Mouse (Mus musculus) lung, postnatal 0 days (tissue): Measurements from ENCODE around the gene Smim15.

Source experiments
- CTCF ChIP-seq: IDR thresholded peaks from 2 replicates; pipeline ENCODE4 v1.5.1; 2016; ENCODE audit warnings: antibody characterized with exemption, mild to moderate bottlenecking
- EP300 ChIP-seq: IDR thresholded peaks from 2 replicates; pipeline ENCODE4 v1.6.1; 2016; ENCODE audit warnings: antibody characterized with exemption, mild to moderate bottlenecking, control low read depth

DNA sequence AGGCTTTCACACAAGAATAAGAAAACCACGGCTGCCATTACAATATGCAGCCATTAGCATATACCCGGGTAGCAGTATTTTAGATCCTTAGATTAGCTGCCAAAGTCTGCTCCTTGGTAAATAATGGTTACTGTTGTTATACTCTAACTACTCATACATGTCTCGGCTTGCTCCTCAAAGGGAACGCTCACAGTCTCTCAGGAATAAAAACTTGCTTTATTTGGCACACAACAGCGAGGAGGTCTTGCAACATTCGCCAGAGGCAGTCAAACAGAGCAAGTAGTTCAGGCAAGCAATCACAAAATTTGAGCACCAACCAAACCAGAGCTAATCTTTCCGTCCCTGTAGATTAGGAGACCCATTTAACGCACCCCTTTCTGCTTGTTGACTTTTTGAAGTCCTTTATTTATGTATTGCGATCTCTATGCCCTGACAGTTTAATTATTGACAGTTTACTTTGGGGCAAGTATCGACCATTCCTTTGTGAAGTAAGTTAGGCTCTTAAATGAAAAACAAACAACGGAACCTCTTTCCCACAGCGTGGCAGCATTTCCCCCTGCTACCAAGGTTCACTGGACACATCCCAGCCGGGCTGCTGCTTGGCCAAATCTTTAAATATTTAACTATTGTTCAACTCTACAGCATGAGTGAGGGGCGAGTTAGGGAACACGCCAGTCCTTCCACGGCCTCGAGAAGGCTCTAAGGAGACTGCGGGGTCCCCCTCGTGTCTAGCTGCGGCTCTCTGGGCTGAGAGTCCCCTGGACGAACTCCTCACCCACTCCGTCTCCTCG is 620 bp upstream of the Smim15 start:
- TF ChIP-seq CTCF (peak; percentile 16), EP300 (peak; percentile 35; the same call in 1 of the 2 replicates)
